ENCODE assay signal across 24 mouse cellular contexts in genomic region chr14:103561383-103562096, GRCm38 (mm10). TPM values are rescaled to one million over a fixed set of nuclear protein-coding genes. Genes with fewer than 3 reads are reported as not detected.
"Had no signal": no experiment of that assay in that cellular context is flagged by ENCODE, and none has a peak within 500 bp of the region (broad histone marks: within the 10 kb centered on the region; RNA-seq: fewer than 3 reads in every experiment).

No protein-coding gene starts in this region.

- H3K9me3 ChIP-seq: kidney, embryonic 15.5 days; limb, embryonic 12.5 days; limb, embryonic 15.5 days; neural tube, embryonic 12.5 days; neural tube, embryonic 15.5 days had no signal

- H3K9ac ChIP-seq: kidney, embryonic 15.5 days; limb, embryonic 12.5 days; limb, embryonic 15.5 days; liver, embryonic 14.5 days; liver, postnatal 0 days; lung, embryonic 14.5 days; neural tube, embryonic 12.5 days; neural tube, embryonic 15.5 days had no signal

- H3K4me3 ChIP-seq: kidney, embryonic 15.5 days; limb, embryonic 12.5 days; limb, embryonic 15.5 days; neural tube, embryonic 12.5 days; neural tube, embryonic 15.5 days had no signal

- H3K27ac ChIP-seq: kidney, embryonic 15.5 days; limb, embryonic 12.5 days; limb, embryonic 15.5 days; liver, embryonic 14.5 days; macrophage; neural tube, embryonic 12.5 days; neural tube, embryonic 15.5 days; stomach, postnatal 0 days had no signal

- ATAC-seq: liver, postnatal 0 days; lung, postnatal 0 days had no signal

- H3K27me3 ChIP-seq: kidney, embryonic 15.5 days; limb, embryonic 12.5 days; limb, embryonic 15.5 days; neural tube, embryonic 12.5 days; neural tube, embryonic 15.5 days had no signal

- H3K4me1 ChIP-seq: kidney, embryonic 15.5 days; limb, embryonic 12.5 days; limb, embryonic 15.5 days; neural tube, embryonic 12.5 days; neural tube, embryonic 15.5 days had no signal

- H3K4me2 ChIP-seq: kidney, embryonic 15.5 days; limb, embryonic 12.5 days; limb, embryonic 15.5 days; liver, embryonic 11.5 days; lung, embryonic 14.5 days; neural tube, embryonic 12.5 days; neural tube, embryonic 15.5 days had no signal

- H3K36me3 ChIP-seq: kidney, embryonic 15.5 days; limb, embryonic 12.5 days; limb, embryonic 15.5 days; neural tube, embryonic 12.5 days; neural tube, embryonic 15.5 days had no signal

- DNase-seq: kidney, adult 11 months; kidney, adult 8-10 months; kidney, postnatal 10 days; kidney, postnatal 36 days; layer of hippocampus, adult 9-11 months; left cerebral cortex, postnatal 4 days; liver, postnatal 0 days; lung, embryonic 14.5 days; right cerebral cortex, adult 18-20 months; right cerebral cortex, postnatal 14 days; right cerebral cortex, postnatal 4 days; thymus, adult 2 months; thymus, postnatal 14 days; thymus, postnatal 4 days had no signal

RNA-seq across cellular contexts. Expression of gene Scel, which starts 48.4 kb away (rescaled TPM):
- polyA plus RNA-seq: liver, postnatal 0 days had no signal
